Mouse (Mus musculus) mammary gland, adult 2 months (tissue): Measurements from ENCODE around the gene Creb1. TPM values are rescaled to one million over a fixed set of nuclear protein-coding genes. Genes with fewer than 3 reads are reported as not detected.

Source experiments
- polyA plus RNA-seq: library from polyadenylated mRNA; depleted of rRNA; stranded (reverse); fragments of >200 nt; gene quantifications from 2 replicates; pipeline ENCODE4 v1.2.3, GENCODE M21; 2012; ENCODE audit warnings: low replicate concordance; rRNA removed

Creb1 gene
- polyA plus RNA-seq: 21.9 and 29.0 TPM in 2 replicates

GRCm38 (mm10) chr1:64532589-64533470 lies at the start of gene Creb1:
TSS of gene Creb1 (plus strand) at chr1:64532645.

GRCm38 (mm10) chr1:64616881-64617714 lies 84.7 kb downstream of the Creb1 start, which contains the start of gene Mettl21a:
TSS of gene Mettl21a (minus strand) at chr1:64617242.

Other genes starting within 250 kb of the Creb1 start
- 12.3 and 14.1 TPM in 2 replicates for gene Mettl21a, start 84.6 kb downstream of the Creb1 start, polyA plus RNA-seq
- gene Ccnyl1, start 157.8 kb downstream of the Creb1 start, polyA plus RNA-seq: 19.9 and 30.5 TPM in 2 replicates
- 4.1 and 9.8 TPM in 2 replicates for gene Fzd5, start 205.1 kb downstream of the Creb1 start, polyA plus RNA-seq